ENCODE assay signal across 22 mouse cellular contexts in genomic region chr13:64422607-64422957, GRCm38 (mm10). TPM values are rescaled to one million over a fixed set of nuclear protein-coding genes. Genes with fewer than 3 reads are reported as not detected.
DNase-seq lines count a peak whose midpoint lies in the region; ATAC-seq and TF ChIP-seq lines count a peak whose summit lies in the region.
"Had no signal": no experiment of that assay in that cellular context is flagged by ENCODE, and none has a peak within 500 bp of the region (broad histone marks: within the 10 kb centered on the region; RNA-seq: fewer than 3 reads in every experiment).

No protein-coding gene starts in this region.

- H3K27ac ChIP-seq in heart, embryonic 16.5 days (ENCODE audit: low read length): peak overlapping the region; percentile 67
- peak overlapping the region; percentile 54 for H3K27ac ChIP-seq in thymus, adult 2 months (ENCODE audit: control insufficient read depth, insufficient read depth, low read length)
- H3K27ac ChIP-seq: embryonic facial prominence, embryonic 15.5 days; forebrain, embryonic 10.5 days; hindbrain, embryonic 15.5 days had no signal

- no peak for ATAC-seq in heart, embryonic 16.5 days (replicated peaks; ENCODE audit: extremely low read depth, insufficient read depth, low FRiP score)
- ATAC-seq: forebrain, embryonic 14.5 days; intestine, embryonic 16.5 days had no signal

- no peaks in the 10 kb centered on the region for H3K79me2 ChIP-seq in myocyte (ENCODE audit: control insufficient read depth, insufficient read depth)

- 87% methylated on average over 6 of the region's 6 CpGs for WGBS in heart, embryonic 16.5 days
- WGBS in thymus, adult 2 months: 75% methylated on average over 6 of the region's 6 CpGs

- peaks cover 7% of the 10 kb centered on the region; the same call in 1 of the 2 replicates for H3K4me1 ChIP-seq in heart, embryonic 16.5 days (ENCODE audit: control insufficient read depth, insufficient read depth, low read length)
- H3K4me1 ChIP-seq in thymus, adult 2 months (replicated peaks; ENCODE audit: control insufficient read depth, insufficient read depth, low read length): peaks cover 13% of the 10 kb centered on the region
- H3K4me1 ChIP-seq: embryonic facial prominence, embryonic 15.5 days; forebrain, embryonic 10.5 days; hindbrain, embryonic 15.5 days had no signal

- no peak overlapping the region for H3K9ac ChIP-seq in heart, embryonic 16.5 days (ENCODE audit: low read length)
- H3K9ac ChIP-seq: embryonic facial prominence, embryonic 15.5 days; hindbrain, embryonic 15.5 days had no signal

- no peak overlapping the region for H3K4me3 ChIP-seq in heart, embryonic 16.5 days (ENCODE audit: low read length)
- H3K4me3 ChIP-seq in thymus, adult 2 months (ENCODE audit: control insufficient read depth, insufficient read depth, low read length): no peak overlapping the region
- H3K4me3 ChIP-seq in myocyte: no peak overlapping the region
- H3K4me3 ChIP-seq: embryonic facial prominence, embryonic 15.5 days; erythroblast, embryonic 14.5 days; forebrain, embryonic 10.5 days; gastrocnemius, adult 2 months; hindbrain, embryonic 15.5 days had no signal

- TF ChIP-seq CTCF in thymus, adult 2 months (IDR thresholded peaks at IDR 0.05; ENCODE audit: borderline replicate concordance, control insufficient read depth, extremely low read depth, insufficient read depth, low read length, poor library complexity): no peak

- H3K4me2 ChIP-seq in heart, embryonic 16.5 days (ENCODE audit: low read depth, low read length): no peak overlapping the region
- peak overlapping the region; percentile 48 for H3K4me2 ChIP-seq in myocyte (ENCODE audit: low read depth)
- H3K4me2 ChIP-seq: embryonic facial prominence, embryonic 15.5 days; heart, embryonic 11.5 days; hindbrain, embryonic 15.5 days had no signal

- peak; percentile 78 for DNase-seq in heart, adult 11 months
- DNase-seq in heart, adult 9 months (ENCODE audit: low spot score in 2 of 2): no peak
- DNase-seq in heart, adult 8-10 months (ENCODE audit: low spot score): no peak
- no peak for DNase-seq in thymus, adult 2 months
- DNase-seq in thymus, postnatal 0 days (ENCODE audit: low spot score): no peak
- no peak for DNase-seq in adrenal gland, adult 2 months
- DNase-seq: adrenal gland, postnatal 25 days; B cell, adult 2 months; cerebellum, adult 2 months; cerebellum, postnatal 10 days; gastrocnemius, adult 2 months; gastrocnemius, postnatal 25 days; heart, postnatal 36 days had no signal

- TF ChIP-seq POLR2A in thymus, adult 2 months (IDR thresholded peaks at IDR 0.05; ENCODE audit: control insufficient read depth, extremely low read depth, insufficient read depth, low read length, poor library complexity): no peak
- TF ChIP-seq POLR2A in myocyte (IDR thresholded peaks at IDR 0.05; ENCODE audit: insufficient read length, low read depth): no peak

- H3K27me3 ChIP-seq in heart, embryonic 16.5 days (ENCODE audit: control insufficient read depth, insufficient read depth, low read length): no peaks in the 10 kb centered on the region
- H3K27me3 ChIP-seq in thymus, adult 2 months (ENCODE audit: control insufficient read depth, insufficient read depth, low read length): no peaks in the 10 kb centered on the region
- H3K27me3 ChIP-seq in myocyte (ENCODE audit: control insufficient read depth, insufficient read depth, insufficient read length): no peaks in the 10 kb centered on the region
- H3K27me3 ChIP-seq: embryonic facial prominence, embryonic 15.5 days; hindbrain, embryonic 15.5 days had no signal

- H3ac ChIP-seq in myocyte (ENCODE audit: control insufficient read depth, insufficient read length): no peak overlapping the region

- H3K36me3 ChIP-seq in heart, embryonic 16.5 days (ENCODE audit: control insufficient read depth, insufficient read depth): no peaks in the 10 kb centered on the region
- no peaks in the 10 kb centered on the region for H3K36me3 ChIP-seq in thymus, adult 2 months (ENCODE audit: control insufficient read depth, insufficient read depth, low read length)
- no peaks in the 10 kb centered on the region for H3K36me3 ChIP-seq in myocyte (ENCODE audit: control insufficient read depth, insufficient read depth)
- H3K36me3 ChIP-seq: embryonic facial prominence, embryonic 15.5 days; forebrain, embryonic 10.5 days; hindbrain, embryonic 15.5 days had no signal

- no peaks in the 10 kb centered on the region for H3K9me3 ChIP-seq in heart, embryonic 16.5 days (replicated peaks; ENCODE audit: control insufficient read depth, low read length)
- H3K9me3 ChIP-seq: embryonic facial prominence, embryonic 15.5 days; forebrain, embryonic 10.5 days; hindbrain, embryonic 15.5 days had no signal

TF ChIP-seq in myocyte, 11 proteins besides CTCF, POLR2A, EP300 and RAD21:
- TF ChIP-seq REST (IDR thresholded peaks at IDR 0.05; ENCODE audit: insufficient read depth, insufficient read length) (no peak), E2F4 (IDR thresholded peaks at IDR 0.05; ENCODE audit: insufficient read depth) (no peak), MYOD1 (IDR thresholded peaks at IDR 0.05; ENCODE audit: control insufficient read depth in 1 of 3, insufficient read length in 2 of 3, low read depth in 2 of 3) (peak in 2 of 3 experiments; percentile 20 to 82), POLR2AphosphoS2 (IDR thresholded peaks at IDR 0.05; ENCODE audit: insufficient read length, low read depth) (no peak), MYOG (IDR thresholded peaks at IDR 0.05; ENCODE audit: control insufficient read depth in 1 of 3, insufficient read depth in 1 of 3, insufficient read length in 2 of 3, low read depth in 2 of 3) (peak in 1 of 3 experiments; percentile 74)
TF ChIP-seq in myocyte: peak in this region for 2.

RNA-seq across cellular contexts. Expression of gene Cdk20, which starts 9.5 kb away (rescaled TPM):
- 10.0 and 12.6 TPM in 2 replicates for polyA plus RNA-seq in heart, embryonic 16.5 days (2015; fragmentation: Nextera tagmentation; extraction: Ambion mirVana)
- 1 to 10 TPM; 2.6 to 3.9 (median 2.8) TPM for total RNA-seq in heart, adult 8-10 months (2022)
- polyA plus RNA-seq in thymus, adult 2 months (2012; rRNA removed): 128 and 129 TPM in 2 replicates
- 53.0 and 54.5 TPM in 2 replicates for polyA plus RNA-seq in thymus, postnatal 0 days (2015; fragmentation: Nextera tagmentation; extraction: Ambion mirVana)
- polyA plus RNA-seq in myocyte (2012; fragmentation: generic; extraction: Trizol): 11.4 TPM
- 1 to 10 TPM; 2.8 to 4.7 TPM for total RNA-seq in adrenal gland, adult 2 months (2021)
- 19.1 and 19.8 TPM in 2 replicates for polyA plus RNA-seq in adrenal gland, adult 2 months (2012; rRNA removed)

RNA-seq across cellular contexts. Expression of gene Ctsl, which starts 51.9 kb away (rescaled TPM):
- 325 and 477 TPM in 2 replicates for polyA plus RNA-seq in heart, embryonic 16.5 days (2015; fragmentation: Nextera tagmentation; extraction: Ambion mirVana)
- total RNA-seq in heart, adult 8-10 months (2022): 100 to 1,000 TPM; 187 to 292 (median 203) TPM
- polyA plus RNA-seq in thymus, adult 2 months (2012; rRNA removed): 292 and 586 TPM in 2 replicates
- 2,169 and 2,296 TPM in 2 replicates for polyA plus RNA-seq in thymus, postnatal 0 days (2015; fragmentation: Nextera tagmentation; extraction: Ambion mirVana)
- 778 TPM for polyA plus RNA-seq in myocyte (2012; fragmentation: generic; extraction: Trizol)
- 100 to 1,000 TPM; 215 to 516 TPM for total RNA-seq in adrenal gland, adult 2 months (2021)
- polyA plus RNA-seq in adrenal gland, adult 2 months (2012; rRNA removed): 61.3 and 81.3 TPM in 2 replicates
